Mouse (Mus musculus) midbrain, embryonic 14.5 days (tissue): ENCODE measurements around the gene Tram2. TPM values are rescaled to one million over a fixed set of nuclear protein-coding genes. Genes with fewer than 3 reads are reported as not detected.

Experiments
- polyA plus RNA-seq: library from polyadenylated mRNA; unstranded; fragments of >200 nt; fragmentation: Nextera tagmentation; extraction: Ambion mirVana; gene quantifications from 2 replicates; pipeline ENCODE4 v1.2.1, GENCODE M21; 2014

Tram2 gene
- polyA plus RNA-seq, 1 experiment from 2014 or later = 2.7 TPM

Other genes starting within 250 kb of the Tram2 start
- 25.7 and 26.7 TPM in 2 replicates for gene Paqr8, start 188.6 kb downstream of the Tram2 start, polyA plus RNA-seq
- gene Efhc1, start 127.6 kb downstream of the Tram2 start, polyA plus RNA-seq = 0.82 and 2.1 TPM in 2 replicates
- gene Tmem14a, start 139.3 kb upstream of the Tram2 start, polyA plus RNA-seq = 15.8 and 16.2 TPM in 2 replicates
- gene Gsta3, start 161.4 kb upstream of the Tram2 start, polyA plus RNA-seq = 0.37 and 0.42 TPM in 2 replicates